Mouse (Mus musculus) kidney, adult 2 months (tissue): ENCODE results near the gene 1110032A03Rik. TPM values are rescaled to one million over a fixed set of nuclear protein-coding genes. Genes with fewer than 3 reads are reported as not detected.

Source experiments
- DNase-seq: peaks from one replicate; pipeline ENCODE4 v3.0.0; 2021
- H3K27ac ChIP-seq: fragments of 200-500 bp; 2 replicates; pipeline ENCODE4 v1.5.1; 2012; ENCODE audit warnings: low read depth, low read length, control low read depth, inconsistent platforms; ENCODE audit not compliant: insufficient read depth
- H3K27me3 ChIP-seq: fragments of 200-500 bp; replicated peaks from 2 replicates; pipeline ENCODE4 v1.6.1; 2012; ENCODE audit warnings: mild to moderate bottlenecking, moderate library complexity, low read length, inconsistent platforms; ENCODE audit not compliant: control insufficient read depth, insufficient read depth
- H3K36me3 ChIP-seq: fragments of 200-500 bp; 2 replicates; pipeline ENCODE4 v1.6.1; 2012; ENCODE audit warnings: mild to moderate bottlenecking, moderate library complexity, low read length, inconsistent platforms; ENCODE audit not compliant: control insufficient read depth, insufficient read depth
- H3K4me1 ChIP-seq: fragments of 200-500 bp; 2 replicates; pipeline ENCODE4 v1.6.1; 2011; ENCODE audit warnings: low read length; ENCODE audit not compliant: control insufficient read depth, insufficient read depth
- H3K4me3 ChIP-seq: fragments of 200-500 bp; 2 replicates; pipeline ENCODE4 v1.5.1; 2011; ENCODE audit warnings: mild to moderate bottlenecking, low read depth, low read length, control low read depth; ENCODE audit not compliant: insufficient read depth
- CTCF ChIP-seq: fragments of 200-500 bp; conservative IDR thresholded peaks from 2 replicates; pipeline ENCODE4 v1.5.1; 2011; ENCODE audit warnings: low read depth, mild to moderate bottlenecking, control low read depth, low read length, moderate library complexity, mixed read lengths; ENCODE audit not compliant: insufficient read depth, insufficient read length
- POLR2A ChIP-seq: fragments of 200-500 bp; IDR thresholded peaks from one replicate; pipeline ENCODE4 v1.6.1; 2011; ENCODE audit warnings: low read depth, low read length, control low read depth
- WGBS: fragments of 180-500 bp; shearing (Covaris S2); methylation state at CpG from one replicate; pipeline ENCODE4 v1.1.7; 2018; 5-methylcytosine and 5-hydroxymethylcytosine counted together
- polyA plus RNA-seq: library from polyadenylated mRNA; depleted of rRNA; stranded (reverse); fragments of >200 nt; gene quantifications from 2 replicates; pipeline ENCODE4 v1.2.3, GENCODE M21; 2012

1110032A03Rik gene
- polyA plus RNA-seq, 1 experiment: 97.4 TPM

DNA sequence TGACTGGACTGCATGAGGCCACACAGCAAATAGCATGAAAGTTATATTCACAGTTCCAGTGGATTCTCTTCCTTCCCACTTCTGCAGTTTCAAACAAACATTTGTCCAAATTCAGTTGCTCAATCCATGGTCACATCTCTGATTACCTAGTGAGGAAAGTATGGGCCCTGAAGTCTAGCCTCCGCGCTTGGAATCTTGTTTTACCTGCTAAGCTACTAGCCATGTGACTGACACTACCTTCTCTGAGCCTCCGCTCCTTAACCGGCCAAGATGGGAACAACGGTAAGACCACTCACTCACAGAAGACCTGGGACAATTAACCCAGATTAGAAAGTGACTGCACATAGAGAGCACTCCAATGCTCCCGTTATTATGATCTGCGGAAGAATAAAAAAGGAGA lies 29.5 kb downstream of the 1110032A03Rik start:
- Histone ChIP-seq H3K4me3 (peak overlapping the region; percentile 77), H3K27ac (peak overlapping the region; percentile 90), H3K36me3 (no peaks in the 10 kb centered on the region), H3K4me1 (peaks cover 12% of the 10 kb centered on the region; the same call in 1 of the 2 replicates), H3K27me3 (no peaks in the 10 kb centered on the region)
- TF ChIP-seq POLR2A: no peak
- TF ChIP-seq CTCF: no peak
- WGBS: 13% methylated on average over 7 of the region's 7 CpGs
- peak; percentile 55 for DNase-seq

DNA sequence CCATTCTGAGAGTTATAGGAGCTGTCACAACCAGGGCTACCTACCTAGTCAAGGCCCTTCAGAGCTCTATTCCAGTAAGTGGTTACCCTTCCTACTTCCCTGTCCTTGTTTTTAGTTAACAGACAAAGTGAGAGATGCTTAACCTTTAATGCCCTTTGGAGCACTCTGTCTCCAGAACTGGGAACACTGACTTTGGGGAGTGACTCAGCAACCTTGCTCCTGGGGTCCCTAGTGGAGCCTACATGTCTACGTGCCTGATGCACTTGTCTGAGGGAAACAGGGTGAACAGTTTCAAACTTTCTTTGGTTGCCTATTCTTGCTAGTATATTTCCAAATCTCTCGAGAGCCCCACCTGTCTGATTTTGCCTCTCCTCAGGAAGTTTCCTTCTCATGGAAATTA lies 32.6 kb downstream of the 1110032A03Rik start:
- no peaks in the 10 kb centered on the region for H3K27me3 ChIP-seq
- TF ChIP-seq CTCF: no peak
- TF ChIP-seq POLR2A: no peak
- H3K4me1 ChIP-seq: peaks cover 2% of the 10 kb centered on the region; the same call in 1 of the 2 replicates
- H3K36me3 ChIP-seq: no peaks in the 10 kb centered on the region; the same call in 1 of the 2 replicates
- H3K27ac ChIP-seq: 0 out of 2 replicates have a peak overlapping the region, but pooled peaks have one; percentile 37
- H3K4me3 ChIP-seq: no peak overlapping the region
- WGBS: 38% methylated on average over 2 of the region's 2 CpGs
- DNase-seq: peak; percentile 46

DNA sequence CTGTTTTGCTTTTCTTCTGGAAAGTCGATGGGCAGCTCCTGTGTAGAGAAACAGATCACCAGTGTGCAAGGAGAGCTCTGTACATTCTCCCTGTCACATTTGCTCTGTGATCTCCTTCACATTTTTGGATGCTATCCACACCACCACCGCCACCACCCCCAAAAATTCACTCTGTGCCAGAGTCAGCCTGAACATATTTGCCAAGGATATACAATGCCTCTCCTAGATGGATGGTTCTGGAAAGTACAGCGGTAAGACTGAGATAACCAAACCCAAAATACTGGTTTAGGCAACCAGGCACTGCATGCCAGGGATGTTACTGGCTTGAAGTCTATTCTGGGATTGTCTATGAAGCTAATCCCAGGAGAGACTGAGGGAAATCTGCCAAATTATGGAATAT lies 33.1 kb downstream of the 1110032A03Rik start:
- 83% methylated on average over 3 of the region's 3 CpGs for WGBS
- H3K36me3 ChIP-seq: no peaks in the 10 kb centered on the region; the same call in 1 of the 2 replicates
- no peaks in the 10 kb centered on the region for H3K27me3 ChIP-seq
- H3K4me3 ChIP-seq: no peak overlapping the region
- TF ChIP-seq POLR2A (no peak), CTCF (no peak)
- 0 out of 2 replicates have a peak overlapping the region, but pooled peaks have one; percentile 28 for H3K27ac ChIP-seq
- no peak for DNase-seq
- peaks cover 2% of the 10 kb centered on the region; the same call in 1 of the 2 replicates for H3K4me1 ChIP-seq

DNA sequence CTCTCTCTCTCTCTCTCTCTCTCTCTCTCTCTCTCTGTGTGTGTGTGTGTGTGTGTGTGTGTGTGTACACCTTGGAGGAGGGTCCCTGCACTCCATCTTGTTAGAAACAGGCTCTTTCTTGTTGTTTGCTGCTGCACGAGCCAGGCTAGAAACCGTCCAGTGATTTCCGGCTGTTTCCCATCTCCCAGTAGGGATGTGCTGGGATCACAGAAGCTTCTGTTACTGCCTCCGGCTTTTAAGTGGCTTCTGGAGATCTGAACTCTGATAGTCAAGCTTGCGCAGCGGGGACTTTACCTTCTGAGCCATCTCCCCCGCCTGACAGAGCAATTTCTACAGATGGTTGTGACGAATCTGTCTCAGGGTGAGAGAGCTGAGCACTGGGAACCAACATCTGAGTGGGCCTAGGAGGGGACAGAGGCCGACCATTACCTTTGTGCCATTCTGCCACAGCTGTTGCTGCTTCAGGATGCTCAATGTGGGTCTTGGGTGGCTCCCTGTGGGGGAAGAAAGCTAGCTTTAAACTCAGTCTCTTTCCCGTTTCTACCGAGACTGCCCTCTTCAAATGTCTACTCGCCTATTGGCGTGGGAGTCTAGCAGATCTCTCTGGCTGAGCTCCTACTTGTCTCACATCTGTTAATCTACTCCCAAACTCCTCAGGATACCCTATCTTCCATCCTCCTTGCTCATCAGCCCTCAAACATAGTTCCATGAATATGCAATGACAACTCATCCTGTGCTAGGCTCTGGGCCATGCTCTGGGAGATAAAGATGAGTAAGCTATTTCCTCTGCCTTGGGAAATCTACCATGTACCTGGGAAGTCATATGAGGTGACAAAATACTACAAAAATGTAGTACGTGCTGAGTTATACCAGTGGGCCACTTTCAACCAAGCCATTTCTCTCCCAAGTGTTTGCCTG lies 34.2 kb downstream of the 1110032A03Rik start:
- Histone ChIP-seq H3K4me3 (no peak overlapping the region), H3K36me3 (no peaks in the 10 kb centered on the region; the same call in 1 of the 2 replicates), H3K4me1 (peaks cover 2% of the 10 kb centered on the region; the same call in 1 of the 2 replicates), H3K27ac (no peak overlapping the region), H3K27me3 (no peaks in the 10 kb centered on the region)
- no peak for DNase-seq
- WGBS: 85% methylated on average over 14 of the region's 14 CpGs
- no peak for TF ChIP-seq POLR2A
- TF ChIP-seq CTCF: no peak

DNA sequence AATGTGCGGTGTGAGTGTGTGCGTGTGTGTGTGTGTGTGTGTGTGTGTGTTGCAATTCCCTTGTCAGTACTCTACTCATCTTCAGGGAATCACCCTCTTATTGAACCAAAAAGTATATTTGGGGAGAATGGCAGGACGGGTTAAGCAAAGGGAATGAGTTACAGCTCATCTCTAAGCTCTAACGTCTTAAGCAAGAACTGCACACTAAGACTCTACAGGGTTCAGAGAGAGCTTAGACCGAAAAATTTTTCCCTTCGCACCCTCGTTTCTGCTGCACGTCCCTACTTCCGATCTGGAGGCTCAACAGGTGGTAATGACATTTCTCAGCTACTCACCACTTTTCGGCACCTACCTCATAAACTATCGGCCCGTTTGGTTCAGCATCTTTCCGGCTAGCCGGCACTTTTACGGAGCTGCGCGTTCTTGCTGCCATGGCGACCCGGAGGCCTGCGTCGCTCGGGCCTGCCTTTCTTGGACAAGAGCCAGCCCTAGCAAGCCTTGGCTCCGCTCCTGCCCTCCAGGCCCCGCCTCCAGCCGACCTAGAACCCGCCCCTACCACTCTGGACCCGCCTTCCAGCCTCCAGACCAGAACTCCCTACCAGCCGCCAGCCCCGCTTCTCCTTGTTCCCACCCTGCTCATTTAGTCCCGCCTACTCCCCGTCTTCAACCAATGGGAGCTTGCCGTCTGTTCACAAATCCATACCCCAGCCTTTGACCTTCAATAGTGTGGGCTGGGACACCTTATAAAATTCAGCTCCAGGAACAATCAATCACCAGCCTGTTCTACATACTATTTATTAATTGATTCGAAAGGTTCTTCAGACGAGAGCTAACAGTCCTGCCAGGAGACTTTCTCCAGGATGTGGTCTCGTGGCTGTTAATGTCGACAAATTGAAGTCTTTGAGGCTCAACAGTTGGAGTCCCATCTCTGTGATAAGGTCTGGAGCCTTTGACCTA lies 36.1 kb downstream of the 1110032A03Rik start, which contains the start of gene Dixdc1:
Gene Dixdc1 (minus strand): TSS at position 604 of the 957 bp plus-strand sequence.
- 10% methylated on average over 36 of the region's 36 CpGs for WGBS
- Histone ChIP-seq H3K27ac (peak within 1 kb of the TSS; percentile 48), H3K4me3 (peak within 1 kb of the TSS; percentile 11; the same call in 1 of the 2 replicates), H3K4me1 (no peaks in the 10 kb centered on the region; the same call in 1 of the 2 replicates), H3K36me3 (no peaks in the 10 kb centered on the region; the same call in 1 of the 2 replicates), H3K27me3 (no peaks in the 10 kb centered on the region)
- TF ChIP-seq CTCF (no peak), POLR2A (no peak)
- DNase-seq: peak; percentile 97

DNA sequence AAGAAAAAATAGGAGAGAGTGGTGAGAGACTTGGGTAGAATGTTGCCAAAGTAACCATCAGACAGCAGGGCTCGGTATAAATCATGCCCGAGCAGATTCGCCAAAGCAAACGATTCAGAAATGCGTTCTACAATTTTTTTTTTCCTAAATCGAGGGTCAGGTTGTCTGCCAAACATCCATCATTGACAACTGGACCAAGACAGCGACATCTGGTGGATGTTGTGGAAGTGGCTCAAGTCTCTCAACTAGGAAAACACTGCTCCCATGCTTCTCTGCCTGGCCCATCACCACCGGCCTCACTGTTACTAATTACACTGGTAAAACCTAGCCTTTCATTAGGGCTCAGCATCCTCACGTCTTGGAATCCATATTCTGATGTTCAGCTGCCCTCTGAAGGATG lies 40.3 kb downstream of the 1110032A03Rik start:
- TF ChIP-seq POLR2A: no peak
- TF ChIP-seq CTCF: peak; percentile 84
- 2% methylated on average over 9 of the region's 9 CpGs for WGBS
- Histone ChIP-seq H3K4me3 (no peak overlapping the region), H3K36me3 (no peaks in the 10 kb centered on the region; the same call in 1 of the 2 replicates), H3K4me1 (no peaks in the 10 kb centered on the region; the same call in 1 of the 2 replicates), H3K27me3 (no peaks in the 10 kb centered on the region), H3K27ac (no peak overlapping the region)
- peak; percentile 72 for DNase-seq
